Mouse (Mus musculus) MEL (cell line): ENCODE measurements around the gene Gle1.

Experiments
- CHD2 ChIP-seq: IDR thresholded peaks from 2 replicates; pipeline ENCODE4 v1.6.1; 2011; ENCODE audit warnings: low read length, improper control_type of control experiment
- CTCF ChIP-seq, 3 experiments: IDR thresholded peaks in 2 of 3; conservative IDR thresholded peaks in 1 of 3; 2 replicates each; pipeline ENCODE4 v1.5.1; 2011 to 2012; ENCODE audit warnings: low read length in 3 of 3, low read depth in 2 of 3, mild to moderate bottlenecking in 2 of 3, improper control_type of control experiment in 1 of 3, inconsistent platforms in 1 of 3, mixed read lengths in 1 of 3, moderate library complexity in 1 of 3; ENCODE audit not compliant: control insufficient read depth in 1 of 3, insufficient read depth in 1 of 3, poor library complexity in 1 of 3, severe bottlenecking in 1 of 3
- EP300 ChIP-seq, 2 experiments: IDR thresholded peaks; 2 replicates each; pipeline ENCODE4 v1.6.1; 2011; ENCODE audit warnings: improper control_type of control experiment in 2 of 2, low read length in 2 of 2, low read depth in 1 of 2, mild to moderate bottlenecking in 1 of 2
- MEF2A ChIP-seq: IDR thresholded peaks from 2 replicates; pipeline ENCODE4 v1.6.1; 2014; ENCODE audit warnings: low read depth, mild to moderate bottlenecking, inconsistent platforms, low read length, improper control_type of control experiment; ENCODE audit not compliant: poor library complexity, insufficient replicate concordance, severe bottlenecking; ENCODE audit errors: extremely low read depth
- POLR2A ChIP-seq, 2 experiments: IDR thresholded peaks; 2 replicates each; pipeline ENCODE4 v1.6.1; 2011 to 2012; ENCODE audit warnings: low read length in 2 of 2, mild to moderate bottlenecking in 2 of 2, control low read depth in 1 of 2, improper control_type of control experiment in 1 of 2, low read depth in 1 of 2, moderate library complexity in 1 of 2; ENCODE audit not compliant: control insufficient read depth in 1 of 2, insufficient read depth in 1 of 2, poor library complexity in 1 of 2
- TBP ChIP-seq: IDR thresholded peaks from 2 replicates; pipeline ENCODE4 v1.8.0; 2011; ENCODE audit warnings: low read depth, low read length, improper control_type of control experiment
- UBTF ChIP-seq: IDR thresholded peaks from 2 replicates; pipeline ENCODE4 v1.6.1; 2012; ENCODE audit warnings: low read depth, mild to moderate bottlenecking, inconsistent platforms, low read length, improper control_type of control experiment, moderate library complexity, borderline replicate concordance; ENCODE audit not compliant: insufficient read depth
- USF1 ChIP-seq: IDR thresholded peaks from 2 replicates; pipeline ENCODE4 v1.6.1; 2014; ENCODE audit warnings: low read depth, mild to moderate bottlenecking, inconsistent platforms, low read length, improper control_type of control experiment, moderate library complexity
- ZNF384 ChIP-seq: IDR thresholded peaks from 2 replicates; pipeline ENCODE4 v1.6.1; 2012; ENCODE audit warnings: low read depth, mild to moderate bottlenecking, inconsistent platforms, low read length, improper control_type of control experiment

GRCm38 (mm10) chr2:29948896-29949295 lies 13.7 kb downstream of the Gle1 start:
- TF ChIP-seq CTCF (IDR thresholded peaks at IDR 0.05 in 2 of 3, conservative IDR thresholded peaks at IDR 0.05 in 1 of 3; ENCODE audit: control insufficient read depth in 1 of 3, insufficient read depth in 1 of 3, low read depth in 2 of 3, low read length in 3 of 3, poor library complexity in 1 of 3, severe bottlenecking in 1 of 3): no peak
- TF ChIP-seq USF1: no peak
- no peak for TF ChIP-seq POLR2A (IDR thresholded peaks at IDR 0.05; ENCODE audit: control insufficient read depth in 1 of 2, insufficient read depth in 1 of 2, low read depth in 1 of 2, low read length in 2 of 2, poor library complexity in 1 of 2)
- TF ChIP-seq CHD2: no peak
- no peak for TF ChIP-seq ZNF384
- TF ChIP-seq MEF2A: no peak
- TF ChIP-seq UBTF: no peak
- no peak for TF ChIP-seq TBP
- no peak for TF ChIP-seq EP300 (IDR thresholded peaks at IDR 0.05; ENCODE audit: low read depth in 1 of 2, low read length in 2 of 2)
